Mouse (Mus musculus): ENCODE measurements at regions not wholly inside any gene's neighbourhood (a gene's known extent, or its start where the extent isn't known, plus 50 kb on each side); places are given as distances from the start of the nearest gene placed in this dataset.

DNA sequence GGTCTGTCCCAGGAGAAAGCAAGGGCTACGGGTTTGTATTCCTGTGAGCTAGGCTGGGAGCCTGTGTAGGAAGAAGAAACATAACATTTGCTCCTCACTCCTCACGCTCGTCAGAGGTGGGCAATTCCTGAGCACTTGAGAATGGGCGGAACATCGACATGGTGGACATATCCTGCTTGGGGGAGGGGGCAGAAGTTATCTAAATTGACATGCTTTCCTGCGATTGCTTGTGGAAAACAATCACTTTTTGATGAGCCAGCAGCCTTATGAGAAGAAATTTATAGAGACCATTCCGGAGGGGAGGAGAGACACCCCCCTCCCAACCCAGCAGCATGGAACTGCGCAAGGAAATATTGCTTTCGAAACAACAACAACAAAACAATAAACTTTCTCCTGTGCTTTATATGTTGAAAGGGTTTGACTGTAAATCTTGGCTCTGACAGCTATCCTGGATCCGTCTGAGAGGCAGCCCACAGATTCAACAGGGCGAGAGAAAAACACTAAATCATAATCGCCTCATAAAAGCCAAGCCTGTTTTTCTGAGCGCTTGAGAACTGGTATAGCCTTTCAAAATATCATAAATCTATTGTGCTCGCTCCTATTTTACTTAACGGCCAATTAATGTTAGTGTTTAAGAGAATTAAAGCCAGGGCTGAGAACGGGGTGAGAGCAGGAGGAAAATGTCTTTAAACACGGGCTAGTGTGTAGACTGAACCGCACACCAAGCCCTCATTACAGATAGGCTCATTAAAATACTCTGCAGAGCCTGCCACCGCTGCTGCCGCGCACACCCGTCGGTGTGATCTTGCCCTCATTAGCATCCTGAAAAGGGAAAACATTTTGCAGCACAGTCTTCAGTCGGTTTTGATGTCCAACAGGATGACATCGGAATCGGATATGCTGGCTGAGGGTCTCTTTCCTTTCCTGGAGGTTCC lies 242.0 kb downstream of the Cd83 start:
- H3K27ac ChIP-seq = peak overlapping the region; percentile 77
- H3K4me3 ChIP-seq = peak overlapping the region; percentile 54
- no peak for TF ChIP-seq CTCF (IDR thresholded peaks at IDR 0.05)
- no peak for DNase-seq
- intact Hi-C loops (cut with DNase I) = no loop called here

DNA sequence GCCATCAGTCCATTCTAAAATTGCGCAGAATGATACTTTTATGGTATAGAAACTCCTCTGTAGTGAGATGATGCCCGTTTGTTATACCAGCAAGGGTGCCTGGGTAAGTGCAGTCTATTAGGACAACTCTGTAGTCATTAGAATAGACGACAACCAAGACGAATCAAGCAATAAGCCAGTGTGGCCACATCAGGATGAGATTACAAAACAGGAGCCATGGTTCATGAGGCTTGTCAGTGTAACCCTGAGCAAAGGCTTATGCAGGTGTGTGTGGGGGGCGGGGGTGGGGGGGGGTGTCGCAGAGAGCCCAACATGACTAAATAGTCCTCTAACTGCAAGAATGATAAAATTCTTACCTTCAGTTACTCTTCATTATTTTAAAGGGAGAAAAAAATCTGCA lies 243.5 kb downstream of the Cd83 start:
- intact Hi-C loops (cut with DNase I) = no loop called here
- Histone ChIP-seq H3K27ac (no peak overlapping the region), H3K4me3 (no peak overlapping the region)
- no peak for DNase-seq
- no peak for TF ChIP-seq CTCF (IDR thresholded peaks at IDR 0.05)

DNA sequence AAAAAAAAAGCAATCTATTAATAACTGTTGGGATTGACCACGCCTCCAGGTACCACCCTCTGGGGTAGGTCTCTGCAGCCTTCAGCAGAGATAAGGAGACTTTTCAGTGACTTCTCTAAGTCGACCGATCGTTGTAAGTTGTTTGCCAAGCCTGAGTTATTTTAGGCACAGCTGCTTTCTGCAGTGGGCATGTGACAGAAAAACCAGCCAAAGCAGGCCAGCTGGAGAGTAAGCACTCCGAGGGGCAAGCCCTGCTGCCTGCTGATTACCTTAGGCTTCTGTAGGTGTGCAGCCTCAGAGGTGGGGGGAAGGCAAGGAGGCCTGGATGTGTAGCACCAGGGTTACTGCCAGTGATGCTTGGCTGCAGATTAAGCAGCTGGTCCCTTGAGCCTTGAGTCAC lies 246.0 kb downstream of the Cd83 start:
- intact Hi-C loops (cut with DNase I) = no loop called here
- H3K27ac ChIP-seq = peak overlapping the region; percentile 77
- TF ChIP-seq CTCF (IDR thresholded peaks at IDR 0.05) = no peak
- H3K4me3 ChIP-seq = no peak overlapping the region
- peak; percentile 56 for DNase-seq

DNA sequence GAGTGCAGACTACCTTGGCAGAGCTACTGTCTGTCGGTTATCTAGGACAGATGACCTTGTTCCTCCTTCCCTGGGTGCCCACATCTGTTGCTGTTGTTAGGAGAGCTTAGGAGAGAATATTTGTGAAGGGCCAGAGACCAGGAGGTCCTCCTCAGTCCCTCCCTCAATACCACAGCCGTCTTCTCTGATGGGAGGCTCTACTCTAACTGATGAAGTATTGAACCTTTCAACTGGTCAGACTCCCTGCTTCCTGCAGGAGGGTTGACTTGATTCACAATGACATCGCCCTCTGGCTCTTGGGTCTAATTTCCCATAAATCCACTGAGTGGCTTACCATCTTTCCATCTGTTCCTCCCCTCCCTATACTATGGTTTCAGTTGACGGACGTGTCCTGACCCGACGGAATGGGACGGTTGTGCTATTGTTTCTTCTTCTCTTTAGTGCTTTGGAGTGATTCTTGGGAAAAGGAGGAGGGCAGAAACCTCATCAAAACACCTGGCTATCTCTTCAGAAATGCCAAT lies 253.3 kb downstream of the Cd83 start:
- no peak for TF ChIP-seq CTCF (IDR thresholded peaks at IDR 0.05)
- no peak for DNase-seq
- intact Hi-C loops (cut with DNase I) = no loop called here
- Histone ChIP-seq H3K4me3 (no peak overlapping the region), H3K27ac (no peak overlapping the region)

DNA sequence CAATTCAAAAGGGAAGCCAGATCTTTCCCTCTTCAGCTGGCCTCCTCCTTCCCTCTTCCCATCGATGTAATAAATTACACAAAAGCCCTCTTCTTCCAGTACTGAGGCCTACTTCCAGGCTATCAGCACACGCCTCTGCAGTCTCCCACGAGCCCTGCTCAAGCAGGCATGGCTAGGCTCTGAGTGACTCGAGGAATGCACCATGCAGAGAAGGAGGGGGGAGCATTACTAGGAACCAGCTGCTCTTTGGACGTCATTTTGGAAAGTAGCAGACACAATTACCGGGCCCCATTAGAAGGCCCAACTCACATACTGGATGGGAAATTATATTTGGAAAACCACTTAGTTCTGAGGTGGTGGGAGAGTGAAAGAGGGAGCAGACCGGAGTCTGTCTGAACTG lies 253.7 kb downstream of the Cd83 start:
- no peak for DNase-seq
- no peak overlapping the region for H3K4me3 ChIP-seq
- intact Hi-C loops (cut with DNase I) = no loop called here
- no peak overlapping the region for H3K27ac ChIP-seq
- no peak for TF ChIP-seq CTCF (IDR thresholded peaks at IDR 0.05)

DNA sequence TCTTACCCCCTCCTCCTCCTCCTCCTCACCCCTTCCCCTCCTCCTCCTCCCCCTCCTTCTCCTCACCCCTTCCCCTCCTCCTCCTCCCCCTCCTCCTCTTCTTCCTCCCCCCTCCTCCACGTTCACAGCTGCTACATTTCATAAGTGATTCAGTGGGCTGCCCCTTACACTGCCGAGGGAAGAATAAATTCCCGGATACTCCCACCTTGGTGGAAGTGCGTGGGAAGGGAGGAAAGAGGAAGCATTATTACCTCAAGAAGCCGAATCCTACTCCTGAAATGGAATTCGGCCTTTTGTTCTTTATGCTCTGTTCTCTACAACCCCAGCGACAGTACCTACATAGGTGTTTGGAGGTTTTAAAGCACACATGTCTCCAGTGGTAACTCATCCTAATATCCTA lies 256.1 kb downstream of the Cd83 start:
- intact Hi-C loops (cut with DNase I) = no loop called here
- TF ChIP-seq CTCF (IDR thresholded peaks at IDR 0.05) = no peak
- H3K27ac ChIP-seq = no peak overlapping the region

DNA sequence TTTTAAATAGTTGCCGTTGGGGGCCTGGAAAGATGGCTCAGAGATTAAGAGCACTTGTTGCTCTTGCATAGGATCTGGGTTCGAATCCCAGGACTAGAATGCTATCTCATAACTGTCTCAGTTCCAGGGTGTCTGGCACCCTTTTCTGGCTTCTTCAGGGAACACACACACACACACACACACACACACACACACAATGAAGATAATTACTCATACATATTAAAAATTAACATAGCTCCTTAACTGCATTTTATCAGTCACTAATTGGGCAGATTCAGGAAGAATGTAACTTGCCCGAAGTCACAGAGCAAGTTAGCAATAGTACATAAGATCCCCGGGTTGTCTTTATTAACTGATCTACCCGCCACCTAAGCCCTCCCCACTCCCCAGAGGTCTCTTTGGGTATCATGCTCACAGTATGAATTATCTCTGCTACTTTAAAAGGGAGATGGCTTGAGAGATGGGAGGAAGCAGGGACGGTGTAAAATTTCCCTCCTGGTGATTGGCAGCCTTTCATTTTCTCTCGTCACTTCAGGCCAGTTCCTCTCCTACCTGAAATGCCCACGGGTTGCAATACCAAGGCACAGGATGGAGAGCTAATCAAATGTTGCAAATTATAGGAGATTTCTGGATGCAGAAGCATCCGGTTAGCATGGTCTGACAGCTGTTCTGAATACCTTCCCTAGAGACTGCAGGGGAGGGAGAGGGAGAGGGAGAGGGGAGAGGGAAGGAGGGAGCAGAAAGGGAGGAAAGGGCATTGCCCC lies 258.3 kb downstream of the Cd83 start:
- Histone ChIP-seq H3K4me3 (no peak overlapping the region), H3K27ac (peak overlapping the region; percentile 38; the same call in 1 of the 2 replicates)
- TF ChIP-seq CTCF (IDR thresholded peaks at IDR 0.05) = no peak
- DNase-seq = no peak
- intact Hi-C loops (cut with DNase I) = no loop called here

More for the DNA sequence above, 256.1 kb downstream of the Cd83 start:
- no peak overlapping the region for H3K4me3 ChIP-seq
- no peak for DNase-seq

DNA sequence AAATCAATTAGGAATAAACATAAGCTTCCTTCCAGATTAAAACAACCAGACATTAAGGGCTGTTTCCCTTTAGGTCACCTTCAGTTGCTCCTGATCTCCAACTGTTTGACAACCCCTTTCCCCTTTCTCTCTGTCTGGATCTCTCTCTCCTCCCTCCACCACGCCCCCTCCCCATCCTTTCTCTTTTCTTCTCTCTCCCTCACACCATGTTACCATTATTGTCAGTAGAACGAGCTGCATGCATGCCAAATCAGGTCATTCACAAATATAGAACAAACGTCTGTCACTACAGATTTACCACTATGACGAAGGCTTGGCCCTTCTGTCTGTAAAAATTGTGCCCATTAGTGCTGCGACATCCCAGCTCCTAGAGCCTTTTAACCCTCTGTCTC lies 258.9 kb downstream of the Cd83 start:
- intact Hi-C loops (cut with DNase I) = no loop called here
- peak overlapping the region; percentile 38; the same call in 1 of the 2 replicates for H3K27ac ChIP-seq
- TF ChIP-seq CTCF (IDR thresholded peaks at IDR 0.05) = no peak

DNA sequence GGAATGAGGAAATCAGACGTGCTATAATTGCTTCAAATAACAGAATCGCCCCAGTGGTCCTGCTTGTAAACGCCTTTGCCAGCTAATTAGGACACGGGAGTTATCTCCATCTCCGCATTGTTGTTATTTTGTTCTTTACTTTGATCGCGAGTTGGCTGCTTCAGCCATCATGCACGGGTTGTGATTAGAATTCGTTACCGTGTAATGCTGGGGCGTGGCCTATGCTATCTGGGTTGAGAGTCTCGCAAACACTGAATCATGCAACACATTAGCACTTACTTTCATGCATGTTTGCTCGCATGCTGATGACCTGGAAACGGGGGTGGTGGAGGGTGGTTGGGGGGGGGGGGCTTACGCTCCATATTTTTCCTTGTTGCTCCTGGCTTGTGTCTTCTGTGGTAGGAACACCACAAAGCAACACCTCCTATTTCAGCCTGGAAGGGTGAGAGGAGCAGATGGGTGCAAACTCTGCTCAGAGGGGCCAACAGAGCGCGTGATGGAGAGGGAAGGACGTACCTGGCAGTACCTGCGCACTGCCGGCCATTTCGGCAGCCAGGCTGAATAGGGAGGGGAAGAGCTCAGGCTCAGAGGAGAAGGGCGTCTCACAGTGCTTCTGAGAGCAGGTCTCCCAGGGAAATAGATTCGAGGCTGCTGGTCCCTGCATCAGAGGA lies 260.1 kb downstream of the Cd83 start:
- intact Hi-C loops (cut with DNase I) = no loop called here
- H3K27ac ChIP-seq = no peak overlapping the region
- no peak for TF ChIP-seq CTCF (IDR thresholded peaks at IDR 0.05)

More for the DNA sequence above, 258.9 kb downstream of the Cd83 start:
- no peak for DNase-seq
- no peak overlapping the region for H3K4me3 ChIP-seq

DNA sequence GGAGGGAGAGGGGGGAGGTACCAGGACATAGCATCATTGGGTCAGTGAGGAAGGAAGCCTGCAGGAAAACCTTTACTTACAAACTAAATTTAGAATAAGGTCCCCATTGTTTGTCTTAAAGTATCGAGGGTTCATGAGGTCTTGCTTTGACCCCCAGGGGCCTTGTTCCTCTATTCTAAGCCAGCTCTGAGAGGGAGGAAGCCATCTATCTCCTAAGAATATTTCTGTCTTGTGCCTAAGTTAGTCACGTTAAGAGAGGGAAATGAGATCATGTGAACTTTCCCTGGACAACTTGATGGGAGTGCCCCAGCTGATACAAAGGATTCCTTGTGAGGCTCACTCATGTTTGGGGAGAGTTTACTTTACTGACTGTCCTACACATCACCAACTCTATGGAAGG lies 261.9 kb downstream of the Cd83 start:
- H3K27ac ChIP-seq = peak overlapping the region; percentile 41; the same call in 1 of the 2 replicates

More for the DNA sequence above, 260.1 kb downstream of the Cd83 start:
- DNase-seq = no peak
- no peak overlapping the region for H3K4me3 ChIP-seq

DNA sequence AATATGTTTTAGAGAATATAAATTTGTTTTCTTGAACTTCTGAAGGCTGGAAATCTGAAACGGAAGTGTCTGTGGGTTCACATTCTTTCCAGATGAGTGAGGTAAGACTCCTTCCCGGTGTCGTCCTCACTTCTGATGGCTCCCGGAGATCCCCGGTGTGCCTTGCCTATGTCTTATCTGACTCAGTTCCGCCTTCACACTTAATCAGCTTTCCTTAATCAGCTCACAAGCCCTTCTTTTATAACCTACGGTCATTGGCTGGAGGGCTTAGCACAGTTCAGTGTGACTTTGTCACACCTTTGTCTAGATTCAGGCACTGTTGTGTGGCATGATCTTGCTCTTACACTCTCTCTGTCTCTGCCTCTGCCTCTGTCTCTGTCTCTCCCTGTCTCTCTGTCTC lies 269.6 kb downstream of the Cd83 start:
- no peak for DNase-seq
- Histone ChIP-seq H3K4me3 (no peak overlapping the region), H3K27ac (no peak overlapping the region)
- intact Hi-C loops (cut with DNase I) = loop anchor here (5.0 kb wide), 1 partner anchor 173 kb away; no protein-coding TSS in a partner anchor
- no peak for TF ChIP-seq CTCF (IDR thresholded peaks at IDR 0.05)

More for the DNA sequence above, 261.9 kb downstream of the Cd83 start:
- TF ChIP-seq CTCF (IDR thresholded peaks at IDR 0.05) = no peak
- no peak overlapping the region for H3K4me3 ChIP-seq
- intact Hi-C loops (cut with DNase I) = no loop called here
- no peak for DNase-seq
